Mouse (Mus musculus): Measurements from ENCODE around the gene Jade2.

Gene Jade2

DNA sequence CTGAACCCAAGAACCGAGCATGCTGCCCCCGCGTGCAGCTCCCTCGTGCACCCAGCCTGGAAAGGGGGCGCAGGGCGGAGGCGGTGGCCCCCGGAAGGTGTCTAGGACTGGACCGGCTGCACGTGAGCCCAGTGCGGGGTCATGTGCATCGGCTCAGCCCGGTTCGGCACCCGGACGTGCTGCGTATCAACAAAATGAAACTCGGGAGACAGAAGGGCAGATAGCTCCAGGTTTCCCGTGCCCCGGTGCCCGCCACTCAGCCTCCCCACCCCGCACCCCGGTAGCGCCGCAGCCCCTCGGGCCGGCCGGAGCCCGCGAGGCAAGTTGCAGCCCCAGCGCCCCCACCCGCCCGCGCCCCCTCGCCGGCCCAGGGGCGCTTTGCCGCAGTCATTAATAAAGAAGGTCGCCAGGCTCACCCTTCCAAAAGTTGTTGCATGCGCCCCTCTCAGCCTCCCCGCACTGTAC is 805 bp downstream of the Jade2 start:
- DNase-seq (ENCODE audit: low spot score) = no peak

DNA sequence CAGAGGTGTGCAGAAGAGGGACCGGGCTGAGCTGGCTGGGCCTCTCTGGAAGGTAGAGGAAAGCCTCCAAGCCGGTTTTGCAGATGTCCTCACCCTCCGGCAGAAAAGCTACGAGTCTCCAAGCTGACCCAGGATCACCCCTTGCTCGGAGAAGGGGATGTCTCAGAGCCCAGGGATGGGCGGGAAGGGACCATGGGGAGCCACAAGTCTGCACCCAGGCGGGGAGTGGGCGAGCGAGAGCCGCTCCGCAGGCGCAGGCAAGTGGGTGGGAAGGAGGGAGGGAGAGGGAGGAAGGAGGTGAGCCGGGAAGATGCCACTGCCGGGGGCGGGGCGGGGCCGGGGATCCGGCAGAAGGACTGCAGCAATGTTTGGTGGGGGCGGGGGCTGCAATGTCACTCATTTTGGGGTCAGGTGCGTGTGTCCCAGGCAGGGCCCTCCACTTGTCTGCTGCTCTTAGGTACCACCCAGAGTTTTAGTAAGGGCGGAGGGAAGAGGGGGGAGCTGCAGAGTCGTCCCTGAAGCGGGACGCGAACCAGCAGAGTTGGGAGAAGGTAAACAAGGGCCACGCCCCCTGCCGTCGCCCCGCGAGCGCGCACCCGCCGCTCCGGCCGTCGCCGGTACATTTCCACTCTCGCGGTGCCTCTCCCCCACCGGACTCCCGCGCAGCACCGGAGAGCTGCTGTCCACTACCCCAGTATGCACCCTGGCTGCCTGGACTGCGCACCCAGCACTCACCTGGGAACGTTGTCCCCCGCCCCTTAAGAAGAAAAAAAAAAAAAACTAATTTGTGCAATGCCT is 1.4 kb downstream of the Jade2 start:
- peak; percentile 86 for DNase-seq (ENCODE audit: low spot score)

DNA sequence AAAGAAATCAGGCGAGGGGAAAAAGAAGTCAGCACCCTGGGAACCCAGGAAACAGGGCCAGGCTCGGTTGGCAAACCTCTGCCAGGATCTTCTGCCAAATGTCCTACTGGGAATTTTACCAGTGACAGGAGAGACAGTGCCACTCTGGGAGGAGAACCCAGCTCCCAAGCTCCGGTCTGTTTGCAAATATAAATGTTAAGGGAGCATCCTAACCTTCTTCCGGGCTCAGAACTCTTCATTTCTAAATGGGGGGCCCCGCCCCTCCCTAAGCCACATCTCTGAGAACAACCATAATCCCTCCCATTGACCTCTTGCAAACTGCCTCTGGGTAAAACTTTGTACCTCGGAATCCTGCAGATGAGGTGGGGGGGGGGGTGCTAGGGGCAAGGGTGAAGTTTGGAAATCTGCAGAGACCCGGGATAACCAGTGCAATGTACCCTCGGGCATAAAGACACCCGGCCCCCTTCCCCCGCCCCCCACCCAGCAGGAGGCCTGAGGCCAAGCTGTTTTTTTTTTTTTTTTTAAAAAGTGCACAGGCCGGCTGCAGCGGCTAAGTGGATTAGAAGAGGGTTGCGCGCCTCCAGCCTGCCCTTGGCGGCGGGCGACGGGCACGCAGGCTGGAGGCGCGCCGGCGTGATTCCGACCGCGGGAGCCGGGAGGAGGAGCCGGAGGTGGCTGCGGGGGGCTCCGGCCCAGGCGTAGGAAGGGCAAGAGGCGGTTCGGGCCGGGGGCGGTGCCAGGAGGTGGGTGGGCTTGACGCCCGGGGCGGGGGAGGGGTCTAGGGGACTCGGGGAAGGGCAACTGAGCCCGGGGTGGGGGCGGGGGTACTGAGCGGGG is 2.3 kb downstream of the Jade2 start:
- peak; percentile 92 for DNase-seq (ENCODE audit: low spot score)

DNA sequence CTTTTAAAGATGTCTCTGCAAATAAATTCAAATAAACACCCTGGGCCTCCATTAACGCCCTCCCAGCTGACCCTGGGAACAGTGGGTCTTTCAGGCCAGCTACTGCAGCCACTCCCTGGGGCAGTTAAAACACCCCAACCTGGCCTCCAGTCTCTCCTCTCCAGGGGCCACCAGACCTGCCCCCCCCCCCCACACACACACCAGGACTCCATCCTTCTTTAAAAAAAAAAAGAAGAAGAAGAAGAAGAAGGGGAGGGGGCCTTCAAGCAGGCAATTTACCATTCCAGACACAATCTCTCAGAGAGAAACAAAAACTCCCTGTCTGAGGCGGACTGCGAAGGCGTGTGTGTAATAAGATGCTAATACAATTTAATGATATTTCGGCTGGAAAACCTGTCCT is 4.9 kb downstream of the Jade2 start:
- peak; percentile 41 for DNase-seq (ENCODE audit: low spot score)

DNA sequence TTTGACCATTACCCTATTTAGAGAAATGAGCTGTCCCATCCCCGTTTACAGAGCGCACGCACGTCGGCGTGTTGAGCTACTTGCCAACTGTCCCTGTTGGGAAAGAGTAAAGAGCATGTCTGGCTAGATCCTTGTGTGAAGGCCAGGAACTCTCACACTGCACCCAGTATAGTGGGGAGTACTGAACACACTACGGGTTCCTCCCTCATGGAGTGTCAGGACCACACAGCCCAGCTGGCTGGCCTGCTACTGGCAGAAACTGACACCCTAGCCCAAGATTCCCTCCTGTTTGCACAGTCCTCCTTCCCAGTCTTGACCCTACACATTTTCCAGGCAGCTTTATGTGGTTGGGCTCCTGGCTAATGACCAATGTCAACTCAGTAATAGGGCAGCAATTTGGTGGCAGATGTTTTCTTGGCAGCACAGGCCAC is 5.3 kb downstream of the Jade2 start:
- peak; percentile 49 for DNase-seq (ENCODE audit: low spot score)

DNA sequence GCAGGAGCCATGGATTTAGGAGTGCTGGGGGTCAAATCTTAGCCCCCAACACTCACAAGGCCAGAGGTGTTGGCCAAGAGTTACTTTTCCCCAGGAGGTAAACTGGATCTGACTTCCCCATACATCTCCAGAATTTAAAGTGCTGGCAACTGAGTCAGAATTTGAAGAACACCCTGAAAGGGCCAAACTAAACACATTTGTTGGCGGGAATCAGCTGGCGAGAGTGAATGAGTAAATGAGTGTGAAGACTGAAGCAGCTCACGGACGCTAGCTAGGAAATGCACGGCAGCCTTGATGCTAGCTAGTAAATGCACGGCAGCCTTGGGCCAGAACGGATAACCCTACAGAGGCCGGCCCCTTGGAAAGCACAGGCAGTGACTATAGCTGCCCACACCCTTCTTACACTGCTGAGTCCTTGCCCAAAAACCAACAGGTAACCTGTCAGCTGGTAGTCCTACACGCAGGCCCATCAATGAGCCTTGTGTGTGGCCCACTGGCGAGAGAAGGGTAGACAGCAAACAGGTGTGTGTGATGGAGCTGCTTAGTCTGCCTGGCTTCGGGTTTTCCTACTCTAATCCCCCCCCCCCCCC is 6.6 kb downstream of the Jade2 start:
- DNase-seq (ENCODE audit: low spot score) = no peak

DNA sequence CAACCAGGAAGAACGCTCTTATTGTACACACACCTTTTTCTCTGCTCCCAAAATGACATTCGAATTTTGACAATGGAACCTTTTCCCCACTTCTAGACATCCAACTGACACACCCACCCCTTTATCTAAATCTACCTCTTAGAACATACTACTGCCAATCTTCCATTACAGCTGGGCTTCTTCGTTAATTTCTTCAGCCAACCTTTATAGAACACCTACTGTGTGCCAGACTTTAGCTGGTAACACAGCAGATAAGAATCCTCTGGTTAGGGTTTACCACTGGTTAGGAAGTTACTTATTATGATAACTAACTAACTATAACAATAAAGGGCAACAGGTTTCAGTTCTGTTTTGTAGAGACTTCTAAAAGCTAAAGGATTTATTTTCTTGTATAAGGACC is 9.1 kb downstream of the Jade2 start:
- no peak for DNase-seq (ENCODE audit: low spot score)

DNA sequence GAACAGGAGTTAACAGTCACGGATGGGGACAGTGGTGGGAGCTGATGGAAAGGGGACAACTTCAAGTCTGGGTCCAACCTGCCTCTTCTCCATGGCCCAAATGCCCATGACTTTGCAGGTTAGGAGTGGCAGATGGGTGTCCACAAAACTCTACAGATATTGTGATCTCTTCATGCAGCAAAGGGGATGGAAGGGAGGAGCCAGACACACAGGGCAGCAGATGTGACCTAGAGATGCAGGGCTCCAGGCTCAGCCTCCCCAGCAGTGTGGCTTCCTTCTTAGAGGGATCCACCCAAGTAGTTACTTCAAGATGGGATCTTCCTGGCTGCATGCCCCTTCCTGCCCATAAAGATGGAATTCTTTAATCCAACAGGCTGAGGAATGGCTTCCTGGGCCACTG is 9.6 kb downstream of the Jade2 start:
- no peak for DNase-seq (ENCODE audit: low spot score)

DNA sequence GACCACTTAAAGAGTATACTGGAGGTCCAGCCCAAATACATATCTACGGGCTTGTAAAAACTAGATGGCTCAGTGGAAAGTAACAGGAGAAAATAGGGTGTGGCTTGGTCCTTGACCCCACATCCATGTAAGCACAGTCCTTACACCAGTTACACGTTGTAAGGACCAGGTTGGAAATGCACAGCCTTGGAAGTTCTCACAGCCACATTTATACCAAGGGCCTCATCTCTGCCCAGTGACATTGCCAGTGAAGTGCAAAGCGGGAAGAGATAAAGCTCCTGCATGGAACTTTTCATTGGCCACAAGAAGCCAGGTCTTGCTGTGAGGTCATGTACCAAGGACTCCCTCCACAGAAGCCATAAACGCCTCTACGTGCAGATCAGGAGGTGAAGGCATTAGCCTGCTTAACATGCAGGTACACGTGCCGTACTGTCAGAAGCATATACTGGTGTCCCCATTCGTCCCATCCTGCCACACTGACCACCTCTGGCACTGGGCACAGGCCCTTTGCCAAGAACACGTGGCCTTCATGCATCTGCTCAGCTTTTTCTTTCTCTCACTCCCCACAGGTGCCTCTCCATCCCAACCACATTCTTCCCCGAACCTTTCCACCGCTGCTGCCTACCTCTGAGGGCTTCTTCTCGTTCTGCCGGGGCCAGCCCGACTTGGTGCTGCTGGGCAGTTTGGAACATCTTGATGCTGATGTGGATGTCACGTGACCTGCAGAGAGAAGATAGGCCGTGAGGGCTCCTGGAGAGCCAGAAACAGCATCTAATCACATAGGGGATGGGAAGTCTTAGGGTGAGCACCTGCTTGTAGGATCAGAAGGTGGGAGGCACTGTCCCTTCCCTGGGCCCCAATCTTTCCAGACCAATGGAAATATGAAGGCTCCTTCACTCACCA is 11.2 kb downstream of the Jade2 start:
- no peak for DNase-seq (ENCODE audit: low spot score)

DNA sequence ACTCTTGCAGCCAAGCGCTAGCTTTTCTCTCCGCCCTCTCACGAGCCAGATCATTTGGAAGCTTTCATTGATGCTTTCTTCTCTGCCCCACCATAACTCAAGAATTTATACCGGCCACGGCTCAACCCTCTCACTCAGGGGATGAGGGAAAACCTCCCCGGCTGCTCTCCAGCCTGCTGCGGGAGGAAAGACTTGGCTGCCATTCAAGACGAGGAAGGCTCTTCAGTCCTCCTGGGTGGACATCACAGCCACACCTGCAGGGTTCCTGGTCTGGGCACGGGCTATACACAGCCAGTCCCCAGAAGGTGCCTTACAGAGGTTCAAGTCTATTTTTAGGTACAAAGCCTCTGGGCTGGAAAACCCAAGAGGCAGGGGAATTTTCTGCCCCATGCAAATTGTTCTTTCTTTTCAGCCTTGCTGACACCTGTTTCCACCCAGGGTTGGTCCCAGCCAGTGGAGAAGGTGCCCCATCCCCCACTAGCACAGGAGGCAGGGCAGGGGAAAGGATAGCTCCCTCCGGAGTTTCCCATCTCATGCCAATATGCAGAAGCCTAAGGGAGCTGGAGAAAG is 12.8 kb downstream of the Jade2 start:
- DNase-seq (ENCODE audit: low spot score) = no peak

DNA sequence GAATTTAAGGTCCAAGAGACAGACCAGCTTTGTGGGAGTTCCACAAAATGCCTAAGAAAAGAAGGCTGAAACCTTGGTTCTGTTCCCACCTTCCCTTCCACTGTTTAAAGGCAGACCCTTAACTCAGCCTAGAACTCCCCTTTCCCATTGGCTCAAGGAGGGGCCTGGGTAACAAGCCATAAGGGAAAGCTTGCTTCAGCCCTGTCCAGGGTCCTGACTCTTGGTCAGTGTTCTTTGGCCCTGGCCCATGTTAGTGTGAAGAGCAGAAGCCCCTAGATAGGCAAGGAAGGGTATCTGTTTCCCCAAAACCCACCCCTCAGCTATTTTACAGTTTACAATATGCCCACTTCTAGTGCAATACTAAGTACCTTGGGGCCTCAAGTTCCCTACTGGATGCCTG is 13.6 kb downstream of the Jade2 start:
- no peak for DNase-seq (ENCODE audit: low spot score)

DNA sequence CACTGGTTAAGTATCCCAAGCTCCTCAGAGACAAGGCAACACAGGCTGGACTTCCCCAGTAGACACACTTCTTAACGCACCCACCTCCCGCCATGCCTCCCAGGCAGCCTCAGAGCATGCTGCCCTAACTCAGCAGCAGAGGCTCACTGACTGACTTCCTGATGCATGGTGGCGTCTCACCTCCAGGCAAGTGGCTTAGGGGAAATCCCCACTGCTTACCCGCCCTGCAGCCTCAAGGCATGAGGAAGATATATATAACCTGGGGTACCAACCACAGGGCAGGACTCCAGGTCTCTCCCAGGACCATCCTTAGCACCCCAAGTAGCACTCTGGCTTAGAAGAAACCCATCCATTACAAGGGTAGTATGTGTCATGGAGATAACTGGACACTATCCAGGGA is 14.3 kb downstream of the Jade2 start:
- DNase-seq (ENCODE audit: low spot score) = no peak

DNA sequence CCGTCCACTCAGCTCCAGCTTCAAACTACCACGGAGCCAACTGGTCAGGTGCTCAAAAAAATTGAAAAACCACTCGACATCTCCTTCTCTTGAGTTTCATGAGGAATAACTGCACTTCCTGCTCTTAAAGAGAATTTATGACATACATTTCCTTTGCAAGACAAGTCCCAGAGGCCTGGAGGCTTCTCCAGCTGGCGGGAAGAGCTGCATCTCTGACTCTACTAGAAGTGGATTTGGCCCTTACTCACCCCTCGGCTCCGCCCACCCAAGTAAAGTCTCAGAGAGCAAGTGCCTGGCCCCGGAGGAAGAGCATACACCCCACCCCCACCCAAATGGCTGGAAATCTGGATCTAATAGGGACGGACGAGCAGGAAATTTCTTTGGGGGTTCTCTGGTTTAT is 16.3 kb downstream of the Jade2 start:
- peak; percentile 44 for DNase-seq (ENCODE audit: low spot score)

DNA sequence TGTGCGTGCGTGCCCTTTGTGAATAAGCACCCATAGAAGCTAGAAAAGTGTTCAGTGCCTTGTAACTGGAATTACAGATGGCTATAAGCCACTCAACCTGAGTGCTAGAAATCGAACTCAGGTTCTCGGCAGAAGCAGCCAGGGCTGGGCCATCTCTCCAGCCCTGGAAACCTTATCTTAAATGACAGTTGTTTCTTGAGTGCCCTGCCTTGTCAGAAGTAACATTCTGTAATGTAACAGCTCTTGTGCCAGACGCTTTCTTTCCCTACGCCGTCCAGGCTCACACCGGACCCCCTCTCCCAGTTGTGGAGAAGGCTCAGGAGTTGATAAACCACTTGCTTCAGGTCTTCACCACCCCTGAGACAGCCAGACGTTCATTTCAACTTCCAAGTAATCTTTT is 16.8 kb downstream of the Jade2 start:
- no peak for DNase-seq (ENCODE audit: low spot score)

DNA sequence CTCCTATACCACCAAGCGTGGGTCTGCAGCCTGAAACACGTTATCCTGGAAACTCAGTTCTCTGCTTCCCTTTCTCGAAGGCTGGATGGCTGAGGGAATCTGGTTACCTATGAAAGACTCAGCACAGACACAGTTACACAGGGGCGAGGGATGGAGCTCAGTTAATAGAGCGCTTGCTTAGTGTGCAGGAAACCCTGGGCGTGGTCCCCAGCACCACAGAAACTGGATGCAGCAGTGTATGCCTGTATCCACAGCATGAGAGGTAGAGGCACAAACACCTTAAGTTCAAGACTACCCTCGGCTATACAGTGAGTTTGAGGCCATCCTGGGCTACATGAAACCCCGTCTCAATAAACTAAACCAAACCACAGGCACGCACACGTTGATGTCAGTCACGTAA is 17.5 kb downstream of the Jade2 start:
- no peak for DNase-seq (ENCODE audit: low spot score)

DNA sequence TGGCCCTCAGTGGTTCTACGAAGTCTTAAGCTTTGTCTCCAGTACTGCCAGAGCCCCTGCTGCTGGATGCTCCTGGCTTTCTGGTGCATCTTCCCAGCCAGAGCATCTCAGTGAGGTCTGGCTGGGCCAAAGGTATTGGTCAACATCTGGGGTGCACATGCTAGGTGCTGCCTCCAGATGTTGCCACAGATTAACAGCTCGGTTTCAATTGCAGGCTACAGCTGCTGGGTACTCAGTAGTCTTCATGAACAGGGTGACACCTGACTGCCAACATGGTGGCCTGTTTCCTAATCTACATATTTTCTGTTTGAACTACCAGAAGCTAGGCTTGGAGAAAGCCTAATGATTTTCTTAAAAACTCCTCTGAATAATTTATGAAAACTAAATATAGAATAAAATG is 18.3 kb downstream of the Jade2 start:
- no peak for DNase-seq (ENCODE audit: low spot score)

DNA sequence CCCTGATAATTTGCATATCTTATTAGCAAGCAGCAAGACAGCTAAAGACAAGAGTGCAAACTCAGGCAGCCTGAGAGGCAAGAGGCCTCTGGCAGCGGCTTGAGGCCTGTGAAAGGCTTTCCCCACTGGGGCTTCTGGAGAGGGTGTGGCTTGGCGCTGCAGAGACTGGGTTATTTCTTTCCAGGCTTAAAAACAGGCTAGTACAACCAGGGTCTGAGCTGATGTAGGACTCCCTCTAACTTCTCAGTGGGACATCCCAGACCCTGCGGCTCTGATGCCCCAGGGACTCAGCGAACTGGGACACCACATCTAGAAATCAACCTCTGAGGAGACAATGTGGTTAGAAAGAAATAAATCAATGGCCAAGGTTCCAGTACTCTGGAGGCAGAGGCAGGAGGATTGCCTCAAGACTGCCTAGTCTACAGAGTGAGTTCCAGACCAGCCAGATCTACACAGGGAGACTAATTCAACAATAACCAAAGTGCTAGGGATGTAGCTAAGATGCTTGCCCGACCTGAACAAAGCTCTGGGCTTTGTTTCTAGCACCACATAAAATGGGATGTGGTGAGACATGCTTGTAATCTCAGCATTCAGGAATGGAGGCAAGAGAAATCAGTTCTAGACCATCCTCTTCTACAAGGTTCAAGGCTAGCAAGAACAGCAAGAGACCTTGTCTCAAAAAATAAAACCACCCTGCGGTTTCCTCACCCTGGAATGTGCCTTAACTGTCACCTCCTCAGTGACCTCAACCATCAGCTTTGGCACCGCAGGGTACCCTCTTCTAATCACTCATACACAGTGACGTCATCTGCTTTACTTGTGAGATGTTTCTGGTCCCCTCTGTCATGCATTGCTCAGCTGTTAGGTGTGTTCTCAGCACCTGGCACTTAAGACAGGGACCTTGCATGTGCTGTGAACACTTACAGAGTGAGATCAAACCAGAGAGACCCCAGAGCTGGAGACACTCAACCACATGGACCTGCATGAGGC is 20.0 kb downstream of the Jade2 start:
- peak; percentile 83 for DNase-seq (ENCODE audit: low spot score)

DNA sequence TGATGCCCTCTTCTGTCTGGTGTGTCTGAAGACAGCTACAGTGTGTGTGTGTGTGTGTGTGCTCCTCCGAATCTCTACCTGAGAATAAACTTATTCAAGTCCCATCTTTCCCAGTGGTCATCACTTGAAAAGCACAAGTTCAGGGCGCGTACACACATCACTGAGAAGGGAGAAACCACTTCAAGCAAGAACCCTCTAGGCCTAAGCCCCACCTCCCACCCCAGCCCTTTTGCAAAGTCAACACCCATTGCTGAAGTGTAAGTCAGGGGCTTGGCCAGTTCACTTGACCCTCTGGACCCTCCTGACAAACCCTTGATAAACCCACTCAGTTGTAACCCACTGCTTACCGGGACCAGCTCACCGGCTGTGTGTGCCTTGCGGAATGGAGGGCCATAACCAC is 20.9 kb downstream of the Jade2 start:
- DNase-seq (ENCODE audit: low spot score) = no peak

DNA sequence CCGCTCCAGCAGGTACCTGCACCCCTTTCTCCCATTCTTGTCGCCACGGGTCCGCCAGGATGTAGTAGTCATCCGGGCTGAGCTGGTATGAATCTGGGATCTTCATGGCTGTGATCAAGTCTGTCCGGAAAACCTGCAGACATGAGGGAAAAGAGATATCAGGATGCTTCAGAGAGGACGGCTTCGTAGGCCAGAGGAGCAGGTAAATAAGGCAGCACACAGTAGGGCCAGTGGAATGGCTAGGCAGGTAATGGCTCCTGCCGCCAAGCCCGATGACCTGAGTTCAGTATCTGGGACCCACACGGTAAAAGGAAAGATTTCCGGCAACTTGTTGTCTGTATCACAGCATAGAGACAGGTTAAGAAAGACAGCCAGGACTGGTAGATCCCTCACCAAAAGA is 21.9 kb downstream of the Jade2 start:
- no peak for DNase-seq (ENCODE audit: low spot score)

DNA sequence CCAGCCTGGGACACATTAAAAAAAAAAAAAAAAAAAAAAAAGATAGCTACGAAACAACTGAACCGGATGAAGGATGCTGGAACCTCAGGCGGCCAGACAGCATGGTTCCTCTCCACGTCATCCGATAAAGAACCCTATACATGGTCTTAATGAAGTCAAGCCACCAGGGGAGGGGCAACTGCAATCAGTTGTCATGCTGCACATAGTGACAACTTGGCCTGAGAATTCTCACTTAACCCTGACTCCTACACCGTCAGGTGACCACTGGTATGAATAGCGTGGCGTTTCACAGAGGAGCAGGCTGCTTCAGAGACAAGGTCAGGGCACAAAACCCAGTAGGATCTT is 23.4 kb downstream of the Jade2 start:
- DNase-seq (ENCODE audit: low spot score) = no peak

Data from MN1 (cell line).